In the genomic region with DNA sequence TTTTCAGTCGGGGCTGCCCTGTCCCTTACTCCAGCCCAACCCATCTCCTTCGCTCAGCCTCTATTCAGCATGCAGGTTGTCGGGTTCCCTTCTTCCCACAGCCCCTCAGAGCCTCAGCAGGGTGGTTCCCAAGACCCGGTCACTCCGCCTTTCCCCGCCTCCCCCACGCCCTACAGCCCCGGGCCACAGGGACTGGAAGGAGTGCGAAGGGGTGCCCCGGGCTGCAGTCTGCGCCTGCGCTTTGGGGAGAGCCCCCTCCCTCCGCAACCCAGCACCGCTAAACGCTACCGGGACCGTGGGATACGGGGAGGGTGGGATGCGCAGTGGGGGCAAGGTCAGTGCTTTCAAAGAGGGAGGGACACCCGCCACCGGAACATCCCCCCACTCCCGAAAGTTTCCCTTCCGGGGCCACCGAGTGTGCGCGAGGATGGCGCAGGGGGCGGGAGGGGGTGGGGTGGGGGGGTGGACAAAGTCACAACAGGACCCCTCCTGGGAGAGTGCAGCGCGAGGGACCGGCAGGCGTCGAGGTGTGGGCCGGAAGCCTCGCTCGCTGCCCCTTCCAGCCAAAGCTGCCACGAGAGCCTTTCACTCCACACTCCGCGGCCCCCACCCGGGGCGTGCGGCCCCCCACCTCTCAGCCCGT, we compare ENCODE assay signal across 8 mouse cellular contexts. TPM values are rescaled to one million over a fixed set of nuclear protein-coding genes. Genes with fewer than 3 reads are reported as not detected.
A peak's percentile ranks its signal among the peaks of the same experiment; 100 is the strongest.
DNase-seq lines count a peak whose midpoint lies in the region; ATAC-seq lines count a peak whose summit lies in the region.

No protein-coding gene starts in this region.

- H3K36me3 ChIP-seq in forebrain, embryonic 16.5 days (ENCODE audit: control insufficient read depth, insufficient read depth), result no peaks in the 10 kb centered on the region

- peak overlapping the region; percentile 84 for H3K27ac ChIP-seq in forebrain, embryonic 16.5 days (ENCODE audit: low read length)

- no peaks in the 10 kb centered on the region for H3K9me3 ChIP-seq in forebrain, embryonic 16.5 days (ENCODE audit: control insufficient read depth, low read length)

- DNase-seq in MEL-GATA-1-ER (ENCODE audit: extremely low read depth, low read depth), result peak; percentile 43
- peak; percentile 70 to 81 for DNase-seq in heart, postnatal 36 days
- DNase-seq in layer of hippocampus, postnatal 10 days (ENCODE audit: low spot score in 2 of 2), result peak; percentile 67 to 76
- peak; percentile 65 for DNase-seq in lung, postnatal 36 days
- peak; percentile 53 for DNase-seq in right cerebral cortex, adult 18-20 months

- 0 out of 2 replicates have a peak, but pooled peaks have one; percentile 18 for ATAC-seq in cerebellum, adult (ENCODE audit: insufficient number of reproducible peaks, low FRiP score, low TSS enrichment)
- ATAC-seq in forebrain, embryonic 16.5 days, result peak; percentile 77
- no peak for ATAC-seq in erythroid progenitor cell, adult 5-6 weeks (replicated peaks; ENCODE audit: low FRiP score, poor library complexity, severe bottlenecking)

- intact Hi-C loops in heart, postnatal 36 days (cut with DNase I), result loop anchor here (5.0 kb wide), 1 partner anchor 135 kb away; no protein-coding TSS in a partner anchor

- H3K4me1 ChIP-seq in forebrain, embryonic 16.5 days (replicated peaks; ENCODE audit: control insufficient read depth, insufficient read depth, low read length), result peaks cover 34% of the 10 kb centered on the region

- H3K4me3 ChIP-seq in forebrain, embryonic 16.5 days (replicated peaks; ENCODE audit: low read length), result peak overlapping the region; percentile 80

- WGBS in forebrain, embryonic 16.5 days, result 0% methylated on average over 42 of the region's 43 CpGs

- no peaks in the 10 kb centered on the region for H3K27me3 ChIP-seq in forebrain, embryonic 16.5 days (replicated peaks; ENCODE audit: control insufficient read depth, insufficient read depth, low read length)

- H3K4me2 ChIP-seq in forebrain, embryonic 16.5 days (ENCODE audit: low read length), result peak overlapping the region; percentile 80

- H3K9ac ChIP-seq in forebrain, embryonic 16.5 days (replicated peaks; ENCODE audit: low read depth, low read length), result peak overlapping the region; percentile 78

RNA-seq across cellular contexts. Expression of gene Nckap5l, which starts 0.5 kb away (rescaled TPM):
- polyA plus RNA-seq in forebrain, embryonic 16.5 days (2015; fragmentation: Nextera tagmentation; extraction: Ambion mirVana), result 12.5 and 12.7 TPM in 2 replicates
- total RNA-seq in heart, postnatal 36 days (2021), result 1 to 10 TPM; 6.9 to 8.8 TPM
- 10 to 100 TPM; 32.5 to 38.1 TPM for total RNA-seq in layer of hippocampus, postnatal 10 days (2021)
- total RNA-seq in erythroid progenitor cell, adult 5-6 weeks (2015; ENCODE audit: low replicate concordance), result 0.84 TPM in 1 of 2 replicates, not detected in the other
- total RNA-seq in erythroid progenitor cell, adult 5-6 weeks (2017; ENCODE audit: low replicate concordance), result not detected in 2 replicates

RNA-seq across cellular contexts. Expression of gene Bcdin3d, which starts 17.4 kb away (rescaled TPM):
- 23.5 and 24.4 TPM in 2 replicates for polyA plus RNA-seq in forebrain, embryonic 16.5 days (2015; fragmentation: Nextera tagmentation; extraction: Ambion mirVana)
- total RNA-seq in heart, postnatal 36 days (2021), result 1 to 10 TPM; 3.2 to 3.4 TPM
- total RNA-seq in layer of hippocampus, postnatal 10 days (2021), result 1 to 10 TPM; 5.1 to 5.5 TPM
- total RNA-seq in erythroid progenitor cell, adult 5-6 weeks (2015; ENCODE audit: low replicate concordance), result 1.3 and 1.4 TPM in 2 replicates
- total RNA-seq in erythroid progenitor cell, adult 5-6 weeks (2017; ENCODE audit: low replicate concordance), result 0.51 and 1.3 TPM in 2 replicates

Comparison
In these comparisons a context has a peak if more than half of its experiments do, and no peak if none do; other contexts are left out.
1. RNA of gene Nckap5l, which starts 0.5 kb away (total RNA-seq): 32.5 to 38.1 TPM in layer of hippocampus, postnatal 10 days and 6.9 to 8.8 TPM in heart, postnatal 36 days; 0.84 TPM in erythroid progenitor cell, adult 5-6 weeks; every median in the first group is over 4 times any median in the second.
2. Peak in every context shown above with its lines, with median percentiles within 50 percentile points of each other: DNase-seq.